Mouse (Mus musculus): ENCODE results near the gene Gm18336.

GRCm38 (mm10) chrX:73432850-73433249 lies 34.3 kb upstream of the Gm18336 start:
- TF ChIP-seq CTCF (IDR thresholded peaks at IDR 0.05; ENCODE audit: borderline replicate concordance, insufficient read depth, low read depth, low read length) (no peak), POLR2A (IDR thresholded peaks at IDR 0.05; ENCODE audit: borderline replicate concordance, insufficient read depth, low read length) (no peak)
